Mouse (Mus musculus): Measurements from ENCODE around the gene H2-M10.3.
"Not testable (repeated sequence)": the region's sequence is repeated elsewhere in the genome, so short reads cannot be mapped to it uniquely, and the experiment has no call there.

DNA sequence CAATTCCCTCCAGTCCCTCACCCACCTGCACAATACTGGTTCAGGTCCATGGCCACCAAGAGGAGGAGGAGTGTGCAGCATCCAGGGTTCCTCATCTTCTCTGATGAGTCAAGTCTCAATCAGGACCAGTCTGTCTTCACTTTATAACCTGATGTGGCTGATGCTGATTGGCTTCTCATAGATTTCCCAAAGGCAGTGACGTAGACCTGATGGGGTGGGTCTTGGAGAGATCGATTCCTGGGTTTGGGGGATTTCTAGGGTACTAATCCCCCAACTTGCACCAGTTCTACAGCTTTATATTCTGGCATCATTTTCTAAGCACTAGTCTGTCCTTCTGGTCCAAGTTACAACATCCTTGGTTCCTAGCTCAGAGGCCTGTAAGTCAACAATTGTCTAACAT lies at the start of gene H2-M10.3:
- TF ChIP-seq UBTF (IDR thresholded peaks at IDR 0.05; ENCODE audit: borderline replicate concordance, insufficient read depth, low read depth, low read length); ZMIZ1 (IDR thresholded peaks at IDR 0.05; ENCODE audit: low read depth, low read length); CTCF (IDR thresholded peaks at IDR 0.05 in 2 of 3, conservative IDR thresholded peaks at IDR 0.05 in 1 of 3; ENCODE audit: control insufficient read depth in 1 of 3, insufficient read depth in 1 of 3, low read depth in 2 of 3, low read length in 3 of 3, poor library complexity in 1 of 3, severe bottlenecking in 1 of 3); ETS1 (IDR thresholded peaks at IDR 0.05; ENCODE audit: low read depth, low read length); MAFK (IDR thresholded peaks at IDR 0.05; ENCODE audit: borderline replicate concordance, low read depth, low read length); TAL1 (IDR thresholded peaks at IDR 0.05; ENCODE audit: low read length); EP300 (IDR thresholded peaks at IDR 0.05; ENCODE audit: low read depth in 1 of 2, low read length in 2 of 2); JUND (IDR thresholded peaks at IDR 0.05; ENCODE audit: low read depth, low read length); KAT2A (conservative IDR thresholded peaks at IDR 0.05; ENCODE audit: low read depth, low read length); TCF12 (IDR thresholded peaks at IDR 0.05; ENCODE audit: low read depth, low read length): not testable (repeated sequence)

Data from MEL (cell line).